Mouse (Mus musculus) liver, adult 2 months (tissue): Measurements from ENCODE around the gene Adap2. TPM values are rescaled to one million over a fixed set of nuclear protein-coding genes. Genes with fewer than 3 reads are reported as not detected.
"Not testable (repeated sequence)": the region's sequence is repeated elsewhere in the genome, so short reads cannot be mapped to it uniquely, and the experiment has no call there.

Experiments
- DNase-seq: peaks from one replicate; pipeline ENCODE4 v3.0.0-alpha.2; 2011; ENCODE audit warnings: low read depth, low spot score; ENCODE audit errors: extremely low read depth
- H3K27ac ChIP-seq: fragments of 200-500 bp; replicated peaks from 2 replicates; pipeline ENCODE4 v1.5.1; 2012; ENCODE audit warnings: low read depth, mild to moderate bottlenecking, control low read depth, inconsistent platforms, low read length; ENCODE audit not compliant: insufficient read depth
- H3K27me3 ChIP-seq: fragments of 200-500 bp; 2 replicates; pipeline ENCODE4 v1.6.1; 2012; ENCODE audit warnings: mild to moderate bottlenecking, moderate library complexity, low read length, inconsistent platforms; ENCODE audit not compliant: control insufficient read depth, insufficient read depth
- H3K36me3 ChIP-seq: fragments of 200-500 bp; 2 replicates; pipeline ENCODE4 v1.6.1; 2012; ENCODE audit warnings: low read length, inconsistent platforms; ENCODE audit not compliant: control insufficient read depth, insufficient read depth
- H3K4me1 ChIP-seq: fragments of 200-500 bp; 2 replicates; pipeline ENCODE4 v1.6.1; 2011; ENCODE audit warnings: low read length; ENCODE audit not compliant: control insufficient read depth, insufficient read depth
- H3K4me3 ChIP-seq: fragments of 200-500 bp; 2 replicates; pipeline ENCODE4 v1.5.1; 2011; ENCODE audit warnings: low read depth, mild to moderate bottlenecking, control low read depth, low read length, moderate library complexity; ENCODE audit not compliant: insufficient read depth
- H3K79me2 ChIP-seq: fragments of 200-500 bp; 2 replicates; pipeline ENCODE4 v1.6.1; 2012; ENCODE audit warnings: inconsistent platforms, mild to moderate bottlenecking, low read length, moderate library complexity; ENCODE audit not compliant: control insufficient read depth, insufficient read depth
- H3K9ac ChIP-seq: fragments of 200-500 bp; 2 replicates; pipeline ENCODE4 v1.6.1; 2012; ENCODE audit warnings: low read depth, mild to moderate bottlenecking, control low read depth, inconsistent platforms, low read length
- CTCF ChIP-seq: fragments of 200-500 bp; IDR thresholded peaks from 2 replicates; pipeline ENCODE4 v1.5.1; 2011; ENCODE audit warnings: low read depth, low read length, control low read depth
- POLR2A ChIP-seq: fragments of 200-500 bp; IDR thresholded peaks from 2 replicates; pipeline ENCODE4 v1.6.1; 2011; ENCODE audit warnings: low read length, control low read depth; ENCODE audit not compliant: insufficient read depth; ENCODE audit errors: extremely low read depth
- WGBS: fragments of 180-500 bp; shearing (Covaris S2); methylation state at CpG from one replicate; pipeline ENCODE4 v1.1.7; 2018; 5-methylcytosine and 5-hydroxymethylcytosine counted together
- polyA plus RNA-seq: library from polyadenylated mRNA; depleted of rRNA; stranded (reverse); fragments of >200 nt; gene quantifications from 2 replicates; pipeline ENCODE4 v1.2.3, GENCODE M21; 2012
- total RNA-seq: library from RNA; depleted of rRNA; stranded (reverse); fragments of >200 nt; gene quantifications from 2 replicates; pipeline ENCODE4 v1.2.3, GENCODE M21; 2014

Gene Adap2
- total and polyA plus RNA-seq, 2 experiments, result 27.3 to 32.1 TPM

DNA sequence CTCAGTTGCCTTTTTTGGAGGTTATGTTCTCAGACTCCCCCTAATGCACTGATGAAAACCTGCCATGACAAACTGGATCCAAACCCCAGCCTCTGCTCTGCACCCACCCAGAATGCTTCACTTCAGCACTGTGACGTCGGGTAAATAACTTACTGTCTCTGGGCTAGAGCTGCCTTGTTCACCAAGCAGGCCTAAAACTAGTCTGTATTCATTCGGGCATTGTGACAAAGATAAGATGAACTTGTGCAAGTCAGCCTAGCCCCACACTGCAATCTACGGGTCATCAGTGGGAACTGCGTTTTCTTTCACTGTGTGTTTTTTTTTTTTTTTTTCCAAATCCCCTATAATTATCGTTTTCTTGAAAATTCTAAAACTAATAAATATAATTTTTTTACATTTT, 6.2 kb upstream of the Adap2 start:
- Histone ChIP-seq H3K9ac (no peak overlapping the region), H3K27me3 (no peaks in the 10 kb centered on the region), H3K4me1 (peaks cover 12% of the 10 kb centered on the region), H3K4me3 (no peak overlapping the region), H3K27ac (no peak overlapping the region; the same call in 1 of the 2 replicates), H3K36me3 (no peaks in the 10 kb centered on the region), H3K79me2 (no peaks in the 10 kb centered on the region; the same call in 1 of the 2 replicates)
- no peak for DNase-seq
- TF ChIP-seq CTCF (no peak), POLR2A (no peak)
- WGBS, result 59% methylated on average over 6 of the region's 6 CpGs

DNA sequence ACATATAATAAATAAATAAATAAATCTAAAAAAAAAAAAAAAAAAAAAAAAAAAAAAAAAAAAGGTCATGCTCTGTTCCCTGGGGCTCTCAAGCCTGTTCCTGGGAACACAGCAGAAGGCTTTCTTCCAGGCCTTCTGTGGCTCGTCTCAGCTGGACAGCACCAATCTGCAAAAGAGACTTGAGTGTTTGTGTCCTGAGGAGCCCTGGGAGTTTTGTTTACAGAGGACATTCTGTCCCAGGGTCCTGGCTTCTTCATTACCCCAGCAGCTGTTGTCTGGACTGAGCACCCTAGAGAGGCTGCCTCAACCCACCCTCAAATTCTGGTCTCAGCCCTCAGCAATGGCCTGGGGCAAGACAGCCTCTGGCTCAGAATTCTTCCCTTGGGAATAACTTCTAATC, 5.6 kb upstream of the Adap2 start:
- H3K9ac ChIP-seq, result no peak overlapping the region
- H3K27me3 ChIP-seq, result no peaks in the 10 kb centered on the region
- H3K36me3 ChIP-seq, result no peaks in the 10 kb centered on the region
- no peaks in the 10 kb centered on the region for H3K79me2 ChIP-seq
- H3K4me1 ChIP-seq, result peaks cover 10% of the 10 kb centered on the region
- H3K27ac ChIP-seq, result no peak overlapping the region
- DNase-seq, result peak; percentile 58
- no peak for TF ChIP-seq POLR2A
- TF ChIP-seq CTCF, result no peak
- no peak overlapping the region for H3K4me3 ChIP-seq
- 89% methylated on average over 1 of the region's 1 CpGs for WGBS

DNA sequence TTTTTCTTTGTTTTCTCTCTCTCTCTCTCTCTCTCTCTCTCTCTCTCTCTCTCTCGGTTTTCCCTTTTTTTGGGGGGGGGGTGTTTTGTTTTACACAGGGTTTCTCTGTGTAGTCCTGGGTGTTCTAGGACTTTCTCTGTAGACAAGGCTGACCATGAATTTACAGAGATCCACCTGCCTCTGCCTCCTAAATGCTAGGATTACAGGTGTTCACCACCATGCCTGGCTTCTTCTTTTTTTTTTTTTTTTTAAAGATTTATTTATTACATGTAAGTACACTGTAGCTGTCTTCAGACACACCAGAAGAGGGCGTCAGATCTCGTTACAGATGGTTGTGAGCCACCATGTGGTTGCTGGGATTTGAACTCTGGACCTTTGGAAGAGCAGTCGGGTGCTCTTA, 4.9 kb upstream of the Adap2 start:
- 61% methylated on average over 2 of the region's 4 CpGs for WGBS
- not testable (repeated sequence) for H3K27ac ChIP-seq, H3K4me3 ChIP-seq, H3K9ac ChIP-seq, H3K79me2 ChIP-seq, H3K36me3 ChIP-seq, H3K27me3 ChIP-seq, DNase-seq
- H3K4me1 ChIP-seq, result peaks cover 11% of the 10 kb centered on the region

DNA sequence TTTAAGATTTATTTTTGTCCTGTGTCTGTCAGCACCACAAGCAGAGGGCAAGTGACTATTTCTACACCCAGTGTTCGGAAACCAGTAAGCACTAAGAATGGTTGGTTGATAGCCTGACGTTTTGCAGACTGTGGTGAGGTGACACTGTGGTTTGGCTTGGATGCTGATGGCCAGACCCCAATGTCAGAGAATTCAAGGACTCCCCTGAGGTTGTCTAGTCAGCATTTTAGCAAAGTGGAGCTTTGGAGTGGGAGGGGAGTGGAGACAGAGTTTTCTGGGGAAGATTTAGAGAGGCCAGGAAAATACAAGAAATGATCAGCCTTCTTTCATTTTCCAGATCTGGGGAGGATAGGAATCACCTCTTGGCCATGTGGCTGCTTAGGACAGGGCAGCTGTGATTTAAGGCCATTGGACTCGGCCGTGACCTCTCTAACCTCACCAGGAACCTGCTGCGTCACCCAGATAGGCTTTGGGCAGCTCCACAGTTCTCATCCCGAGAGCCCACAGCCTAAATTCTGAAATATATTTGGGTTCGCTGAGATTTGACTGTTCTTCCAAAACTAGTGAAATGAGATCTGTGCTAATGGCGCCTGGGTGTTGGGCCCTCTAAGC, 4.4 kb upstream of the Adap2 start:
- no peak overlapping the region for H3K9ac ChIP-seq
- DNase-seq, result peak; percentile 82
- peaks cover 6% of the 10 kb centered on the region; the same call in 1 of the 2 replicates for H3K79me2 ChIP-seq
- H3K27me3 ChIP-seq, result no peaks in the 10 kb centered on the region
- no peaks in the 10 kb centered on the region for H3K36me3 ChIP-seq
- peaks cover 11% of the 10 kb centered on the region for H3K4me1 ChIP-seq
- WGBS, result 80% methylated on average over 8 of the region's 8 CpGs
- TF ChIP-seq CTCF (no peak), POLR2A (no peak)
- no peak overlapping the region for H3K4me3 ChIP-seq
- H3K27ac ChIP-seq, result peak overlapping the region; percentile 5

DNA sequence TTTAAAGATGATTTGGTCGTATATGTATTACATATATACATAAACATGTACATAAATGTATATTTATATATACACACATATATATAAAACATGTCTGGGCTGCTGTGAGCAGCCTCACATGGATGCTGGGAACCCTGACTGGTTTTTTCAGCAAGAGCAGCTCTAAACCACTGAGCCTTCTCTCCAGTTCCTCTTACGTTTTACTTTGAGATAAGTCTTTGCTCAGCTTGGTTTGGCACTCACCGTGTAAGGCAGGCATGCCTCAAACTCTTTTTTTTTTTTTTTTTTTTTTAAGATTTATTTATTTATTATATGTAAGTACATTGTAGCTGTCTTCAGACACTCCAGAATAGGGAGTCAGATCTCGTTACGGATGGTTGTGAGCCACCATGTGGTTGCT, 3.3 kb upstream of the Adap2 start:
- H3K4me1 ChIP-seq, result peaks cover 11% of the 10 kb centered on the region
- H3K27me3 ChIP-seq, result no peaks in the 10 kb centered on the region
- no peak overlapping the region for H3K9ac ChIP-seq
- no peak overlapping the region for H3K4me3 ChIP-seq
- no peak for DNase-seq
- 80% methylated on average over 5 of the region's 5 CpGs for WGBS
- no peak overlapping the region for H3K27ac ChIP-seq
- H3K79me2 ChIP-seq, result peaks cover 16% of the 10 kb centered on the region; the same call in 1 of the 2 replicates
- no peak for TF ChIP-seq CTCF
- TF ChIP-seq POLR2A, result no peak
- H3K36me3 ChIP-seq, result no peaks in the 10 kb centered on the region

DNA sequence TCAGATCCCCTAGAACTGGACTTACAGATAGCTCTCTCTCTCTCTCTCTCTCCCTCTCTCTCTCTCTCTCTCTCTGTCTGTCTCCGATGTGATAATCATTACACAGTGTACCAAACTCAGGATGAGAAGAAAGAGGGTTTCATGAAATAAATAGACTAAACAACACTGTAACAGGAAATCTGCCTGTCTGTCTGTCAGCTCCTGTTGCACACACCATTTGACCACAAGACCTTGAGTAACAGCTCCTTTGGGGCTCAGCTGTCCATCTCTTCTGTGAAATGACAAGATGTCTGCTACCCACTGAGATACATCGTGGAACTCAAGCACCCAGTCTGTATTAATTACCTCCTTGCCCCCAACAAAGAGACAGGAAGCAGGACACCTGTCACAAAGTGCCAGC, 2.4 kb upstream of the Adap2 start:
- H3K27me3 ChIP-seq, result no peaks in the 10 kb centered on the region
- H3K9ac ChIP-seq, result no peak overlapping the region
- no peak overlapping the region for H3K4me3 ChIP-seq
- H3K79me2 ChIP-seq, result peaks cover 17% of the 10 kb centered on the region; the same call in 1 of the 2 replicates
- H3K4me1 ChIP-seq, result peaks cover 14% of the 10 kb centered on the region
- 55% methylated on average over 2 of the region's 2 CpGs for WGBS
- TF ChIP-seq POLR2A (no peak), CTCF (no peak)
- H3K36me3 ChIP-seq, result no peaks in the 10 kb centered on the region; the same call in 1 of the 2 replicates
- no peak for DNase-seq
- H3K27ac ChIP-seq, result no peak overlapping the region
